In genomic region chr6:108152081-108152480, GRCm38 (mm10) we compare ENCODE assay signal across 22 mouse cellular contexts. TPM values are rescaled to one million over a fixed set of nuclear protein-coding genes. Genes with fewer than 3 reads are reported as not detected.
DNase-seq lines count a peak whose midpoint lies in the region; ATAC-seq and TF ChIP-seq lines count a peak whose summit lies in the region.
"Had no signal": no experiment of that assay in that cellular context is flagged by ENCODE, and none has a peak within 500 bp of the region (broad histone marks: within the 10 kb centered on the region; RNA-seq: fewer than 3 reads in every experiment).

No protein-coding gene starts in this region.

- ATAC-seq in lung, embryonic 14.5 days (ENCODE audit: insufficient read depth): no peak
- ATAC-seq in embryonic facial prominence, embryonic 15.5 days (ENCODE audit: insufficient number of reproducible peaks, low FRiP score, low TSS enrichment, low read depth): no peak
- no peak for ATAC-seq in stomach, postnatal 0 days (ENCODE audit: low FRiP score, low TSS enrichment)
- no peak for ATAC-seq in forebrain, embryonic 12.5 days (ENCODE audit: low FRiP score)
- ATAC-seq: forebrain, embryonic 14.5 days; midbrain, embryonic 15.5 days had no signal

- no peak for TF ChIP-seq EP300 in stomach, postnatal 0 days (optimal IDR thresholded peaks at IDR 0.05)

- intact Hi-C loops in heart, postnatal 36 days (cut with DNase I): no loop called here

- H3K9me3 ChIP-seq in lung, embryonic 14.5 days (ENCODE audit: low read depth, low read length): no peaks in the 10 kb centered on the region
- no peaks in the 10 kb centered on the region for H3K9me3 ChIP-seq in embryonic facial prominence, embryonic 15.5 days (replicated peaks)
- no peaks in the 10 kb centered on the region for H3K9me3 ChIP-seq in stomach, postnatal 0 days (ENCODE audit: control insufficient read depth, low read length)
- H3K9me3 ChIP-seq in forebrain, embryonic 12.5 days: no peaks in the 10 kb centered on the region
- H3K9me3 ChIP-seq: embryonic facial prominence, embryonic 12.5 days; G1E; kidney, embryonic 15.5 days; midbrain, embryonic 10.5 days; midbrain, embryonic 15.5 days had no signal

- peak overlapping the region; percentile 54; the same call in 1 of the 2 replicates for H3K27ac ChIP-seq in lung, embryonic 14.5 days (ENCODE audit: low read depth)
- peak overlapping the region; percentile 65 for H3K27ac ChIP-seq in embryonic facial prominence, embryonic 15.5 days (replicated peaks)
- H3K27ac ChIP-seq in stomach, postnatal 0 days (replicated peaks): peak overlapping the region; percentile 84
- H3K27ac ChIP-seq in forebrain, embryonic 12.5 days: no peak overlapping the region
- H3K27ac ChIP-seq: embryonic facial prominence, embryonic 12.5 days; hindbrain, embryonic 14.5 days; kidney, embryonic 15.5 days; layer of hippocampus, adult 2 months; liver, embryonic 14.5 days; midbrain, embryonic 10.5 days; midbrain, embryonic 15.5 days had no signal

- H3K36me3 ChIP-seq in lung, embryonic 14.5 days (ENCODE audit: insufficient read depth): 0 out of 2 replicates have a peak, but pooled peaks cover 4% of the 10 kb centered on the region
- no peaks in the 10 kb centered on the region for H3K36me3 ChIP-seq in embryonic facial prominence, embryonic 15.5 days
- no peaks in the 10 kb centered on the region for H3K36me3 ChIP-seq in stomach, postnatal 0 days (ENCODE audit: control insufficient read depth, insufficient read depth, low read length)
- no peaks in the 10 kb centered on the region; the same call in none of the 2 replicates for H3K36me3 ChIP-seq in forebrain, embryonic 12.5 days (replicated peaks)
- H3K36me3 ChIP-seq: midbrain, embryonic 15.5 days had no signal

- peak; percentile 85 for DNase-seq in heart, adult 11 months
- DNase-seq in heart, postnatal 36 days: no peak
- no peak for DNase-seq in lung, embryonic 14.5 days
- no peak for DNase-seq in lung, postnatal 36 days
- DNase-seq in stomach, postnatal 0 days (ENCODE audit: low spot score): no peak
- DNase-seq in natural killer cell, adult 2 months (ENCODE audit: low spot score in 2 of 2): no peak
- DNase-seq: cerebellum, adult 9-10 months; cerebellum, postnatal 36 days; liver; lung, adult 2 months had no signal

- no peak for TF ChIP-seq CTCF in lung, embryonic 14.5 days (IDR thresholded peaks at IDR 0.05; ENCODE audit: low read depth)
- TF ChIP-seq CTCF in stomach, postnatal 0 days (IDR thresholded peaks at IDR 0.05; ENCODE audit: low read depth): no peak

- peaks cover 6% of the 10 kb centered on the region for H3K4me1 ChIP-seq in lung, embryonic 14.5 days (ENCODE audit: insufficient read depth)
- H3K4me1 ChIP-seq in embryonic facial prominence, embryonic 15.5 days: peaks cover 10% of the 10 kb centered on the region; the same call in 1 of the 2 replicates
- 0 out of 2 replicates have a peak, but pooled peaks cover 4% of the 10 kb centered on the region for H3K4me1 ChIP-seq in stomach, postnatal 0 days (replicated peaks; ENCODE audit: control insufficient read depth, insufficient read depth)
- H3K4me1 ChIP-seq in forebrain, embryonic 12.5 days: peaks cover 4% of the 10 kb centered on the region
- H3K4me1 ChIP-seq: kidney, embryonic 15.5 days; midbrain, embryonic 15.5 days had no signal

- no peak overlapping the region for H3K4me2 ChIP-seq in lung, embryonic 14.5 days
- H3K4me2 ChIP-seq in embryonic facial prominence, embryonic 15.5 days (replicated peaks): no peak overlapping the region
- no peak overlapping the region for H3K4me2 ChIP-seq in stomach, postnatal 0 days (replicated peaks; ENCODE audit: low read depth)
- no peak overlapping the region for H3K4me2 ChIP-seq in forebrain, embryonic 12.5 days
- H3K4me2 ChIP-seq: embryonic facial prominence, embryonic 12.5 days; hindbrain, embryonic 14.5 days; kidney, embryonic 15.5 days; midbrain, embryonic 15.5 days had no signal

- H3K4me3 ChIP-seq in lung, embryonic 14.5 days (ENCODE audit: low read depth, low read length): no peak overlapping the region
- no peak overlapping the region for H3K4me3 ChIP-seq in embryonic facial prominence, embryonic 15.5 days (replicated peaks)
- H3K4me3 ChIP-seq in stomach, postnatal 0 days (ENCODE audit: low read depth, low read length): no peak overlapping the region
- H3K4me3 ChIP-seq in forebrain, embryonic 12.5 days (replicated peaks): no peak overlapping the region
- H3K4me3 ChIP-seq: embryonic facial prominence, embryonic 12.5 days; kidney, embryonic 15.5 days; layer of hippocampus, adult 2 months; midbrain, embryonic 10.5 days; midbrain, embryonic 15.5 days had no signal

- H3K9ac ChIP-seq in lung, embryonic 14.5 days: no peak overlapping the region
- no peak overlapping the region for H3K9ac ChIP-seq in embryonic facial prominence, embryonic 15.5 days
- H3K9ac ChIP-seq in stomach, postnatal 0 days (ENCODE audit: low read length): 0 out of 2 replicates have a peak overlapping the region, but pooled peaks have one; percentile 13
- H3K9ac ChIP-seq in forebrain, embryonic 12.5 days: no peak overlapping the region
- H3K9ac ChIP-seq: embryonic facial prominence, embryonic 12.5 days; hindbrain, embryonic 14.5 days; kidney, embryonic 15.5 days; liver, embryonic 14.5 days; midbrain, embryonic 15.5 days had no signal

- H3K27me3 ChIP-seq in lung, embryonic 14.5 days (ENCODE audit: insufficient read depth, low read length): no peaks in the 10 kb centered on the region
- no peaks in the 10 kb centered on the region for H3K27me3 ChIP-seq in embryonic facial prominence, embryonic 15.5 days
- no peaks in the 10 kb centered on the region for H3K27me3 ChIP-seq in stomach, postnatal 0 days (ENCODE audit: control insufficient read depth, insufficient read depth, low read length)
- no peaks in the 10 kb centered on the region for H3K27me3 ChIP-seq in forebrain, embryonic 12.5 days
- H3K27me3 ChIP-seq: embryonic facial prominence, embryonic 12.5 days; kidney, embryonic 15.5 days; midbrain, embryonic 15.5 days; Patski had no signal

- WGBS in lung, embryonic 14.5 days: 78% methylated on average over 6 of the region's 6 CpGs
- 53% methylated on average over 6 of the region's 6 CpGs for WGBS in embryonic facial prominence, embryonic 15.5 days
- WGBS in stomach, postnatal 0 days: 65% methylated on average over 6 of the region's 6 CpGs
- whole genome bisulfite sequencing in forebrain, embryonic 12.5 days: 86% methylated on average over 6 of the region's 6 CpGs

RNA-seq across cellular contexts. Expression of gene Sumf1, which starts 33.3 kb away (rescaled TPM):
- total RNA-seq in heart, postnatal 36 days (2021): 10 to 100 TPM; 14.6 to 15.2 TPM
- 28.0 and 28.4 TPM in 2 replicates for polyA plus RNA-seq in lung, embryonic 14.5 days (2014; fragmentation: Nextera tagmentation; extraction: Ambion mirVana)
- polyA plus RNA-seq in embryonic facial prominence, embryonic 15.5 days (2015; fragmentation: Nextera tagmentation; extraction: Ambion mirVana): 24.7 and 28.7 TPM in 2 replicates
- polyA plus RNA-seq in stomach, postnatal 0 days (2015; fragmentation: Nextera tagmentation; extraction: Ambion mirVana): 20.0 and 20.5 TPM in 2 replicates
- polyA plus RNA-seq in forebrain, embryonic 12.5 days (2016; fragmentation: Nextera tagmentation; extraction: Ambion mirVana): 17.0 and 17.1 TPM in 2 replicates
